Mouse (Mus musculus) heart, postnatal 14 days (tissue): Measurements from ENCODE around the gene Npc1l1. TPM values are rescaled to one million over a fixed set of nuclear protein-coding genes. Genes with fewer than 3 reads are reported as not detected.

ENCODE experiments used
- DNase-seq, 2 experiments: peaks; one replicate each; pipeline ENCODE4 v3.0.0; 2021 to 2022
- intact Hi-C: fragments of 180-260 bp; cut with DNase I; formaldehyde crosslinking; loops from one replicate; pipeline ENCODE4 v1.15.1; 2025
- total RNA-seq, 2 experiments: library from RNA; stranded (reverse); gene quantifications; 2 replicates each; pipeline ENCODE4 v1.2.3; 2021

Npc1l1 gene
- total RNA-seq, 2 experiments from 2014 or later: 0.07 to 0.10 TPM

GRCm38 (mm10) chr11:6216834-6217233 is 13.1 kb downstream of the Npc1l1 start:
- no peak for DNase-seq
- intact Hi-C loops: no loop called here

GRCm38 (mm10) chr11:6208158-6208557 is 21.8 kb downstream of the Npc1l1 start:
- DNase-seq: no peak
- intact Hi-C loops: no loop called here

- DNase-seq: no peak
- intact Hi-C loops: no loop called here
Measured at GRCm38 (mm10) chr11:6207090-6207489, 22.9 kb downstream of the Npc1l1 start.

GRCm38 (mm10) chr11:6200570-6200969 is 29.4 kb downstream of the Npc1l1 start:
- intact Hi-C loops: no loop called here
- no peak for DNase-seq

GRCm38 (mm10) chr11:6200087-6200569 is 29.8 kb downstream of the Npc1l1 start, which contains the start of gene Nudcd3:
TSS of gene Nudcd3 (minus strand) at chr11:6200415.
- intact Hi-C loops: no loop called here
- peak; percentile 87 to 90 for DNase-seq

- DNase-seq: no peak
- intact Hi-C loops: loop anchor here (5.0 kb wide), 1 partner anchor 63 kb away; no protein-coding TSS in a partner anchor
Measured at GRCm38 (mm10) chr11:6199410-6200086, 30.4 kb downstream of the Npc1l1 start, which contains the start of gene A730071L15Rik. TSS of gene A730071L15Rik (plus strand) at chr11:6200029.

GRCm38 (mm10) chr11:6198449-6198848 is 31.5 kb downstream of the Npc1l1 start:
- intact Hi-C loops: loop anchor here (5.0 kb wide), 1 partner anchor 64 kb away; no protein-coding TSS in a partner anchor
- DNase-seq: no peak

- DNase-seq: no peak
- intact Hi-C loops: loop anchor here (5.0 kb wide), 1 partner anchor 66 kb away; no protein-coding TSS in a partner anchor
Measured at GRCm38 (mm10) chr11:6196780-6197179, 33.2 kb downstream of the Npc1l1 start.

- intact Hi-C loops: loop anchor here (1.0 to 5.0 kb wide), 2 partner anchors 61 to 192 kb away; no protein-coding TSS in a partner anchor
- DNase-seq: peak; percentile 90 to 95
Measured at GRCm38 (mm10) chr11:6187878-6188277, 42.1 kb downstream of the Npc1l1 start.

GRCm38 (mm10) chr11:6187399-6187798 is 42.5 kb downstream of the Npc1l1 start:
- intact Hi-C loops: loop anchor here (1.0 to 5.0 kb wide), 2 partner anchors 60 to 191 kb away; no protein-coding TSS in a partner anchor
- DNase-seq: no peak

- intact Hi-C loops: no loop called here
Measured at GRCm38 (mm10) chr11:6184202-6184935, 45.6 kb downstream of the Npc1l1 start.

GRCm38 (mm10) chr11:6183246-6183645 is 46.7 kb downstream of the Npc1l1 start:
- intact Hi-C loops: no loop called here
- DNase-seq: no peak

More at GRCm38 (mm10) chr11:6184202-6184935, 45.6 kb downstream of the Npc1l1 start:
- no peak for DNase-seq

- no peak for DNase-seq
- intact Hi-C loops: no loop called here
Measured at GRCm38 (mm10) chr11:6180811-6181399, 49.0 kb downstream of the Npc1l1 start.

- no peak for DNase-seq
Measured at GRCm38 (mm10) chr11:6179194-6179593, 50.7 kb downstream of the Npc1l1 start.

GRCm38 (mm10) chr11:6178673-6179166 is 51.2 kb downstream of the Npc1l1 start:
- peak in 1 of 2 experiments; percentile 37 for DNase-seq
- intact Hi-C loops: no loop called here

More at GRCm38 (mm10) chr11:6179194-6179593, 50.7 kb downstream of the Npc1l1 start:
- intact Hi-C loops: no loop called here

- intact Hi-C loops: no loop called here
- no peak for DNase-seq
Measured at GRCm38 (mm10) chr11:6177781-6178420, 52.0 kb downstream of the Npc1l1 start.

GRCm38 (mm10) chr11:6175506-6175905 is 54.4 kb downstream of the Npc1l1 start:
- intact Hi-C loops: no loop called here

GRCm38 (mm10) chr11:6174719-6175118 is 55.2 kb downstream of the Npc1l1 start:
- intact Hi-C loops: no loop called here
- peak in 1 of 2 experiments; percentile 43 for DNase-seq

More at GRCm38 (mm10) chr11:6175506-6175905, 54.4 kb downstream of the Npc1l1 start:
- no peak for DNase-seq

GRCm38 (mm10) chr11:6169041-6169663 is 60.8 kb downstream of the Npc1l1 start:
- intact Hi-C loops: no loop called here
- no peak for DNase-seq
